Mouse (Mus musculus) brain, embryonic 14.5 days (tissue): ENCODE data around the gene Ndufa13. TPM values are rescaled to one million over a fixed set of nuclear protein-coding genes. Genes with fewer than 3 reads are reported as not detected.

ENCODE experiments used
- DNase-seq: peaks from one replicate; pipeline ENCODE4 v3.0.0-alpha.2; 2011; ENCODE audit warnings: low read depth
- CTCF ChIP-seq: fragments of 200-500 bp; IDR thresholded peaks from 2 replicates; pipeline ENCODE4 v1.5.1; 2012; ENCODE audit warnings: inconsistent platforms, mild to moderate bottlenecking, moderate library complexity, borderline replicate concordance; ENCODE audit not compliant: insufficient read depth, insufficient read length; ENCODE audit errors: extremely low read depth
- POLR2A ChIP-seq: fragments of 200-500 bp; IDR thresholded peaks from 2 replicates; pipeline ENCODE4 v1.6.1; 2012; ENCODE audit warnings: mild to moderate bottlenecking, inconsistent platforms, borderline replicate concordance; ENCODE audit not compliant: poor library complexity, insufficient read depth, insufficient read length, severe bottlenecking; ENCODE audit errors: extremely low read depth
- polyA plus RNA-seq: library from polyadenylated mRNA; depleted of rRNA; stranded (reverse); fragments of >200 nt; gene quantifications from 2 replicates; pipeline ENCODE4 v1.2.3, GENCODE M21; 2012

Ndufa13 gene
- polyA plus RNA-seq, 1 experiment = 84.2 TPM

DNA sequence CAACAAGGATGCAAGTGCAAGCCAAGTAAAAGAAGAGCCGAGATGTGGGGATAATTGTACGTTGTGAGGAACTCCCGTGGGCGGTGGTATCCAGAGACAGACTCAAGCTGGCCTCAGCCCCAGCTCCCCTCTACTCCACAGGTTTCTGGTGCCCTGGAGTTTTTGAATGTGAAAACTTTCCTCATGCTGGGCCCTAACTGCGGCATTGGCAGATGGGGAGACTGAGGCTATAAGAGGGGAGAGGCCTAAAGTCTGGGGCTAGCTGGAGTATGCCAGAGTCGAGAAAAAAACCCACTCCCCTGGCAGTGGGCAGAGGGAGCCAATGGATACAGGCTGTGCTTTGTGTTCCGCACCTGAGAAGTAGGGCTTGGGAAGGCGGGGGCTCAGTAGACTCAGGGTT is 1.7 kb upstream of the Ndufa13 start:
- DNase-seq = no peak
- no peak for TF ChIP-seq POLR2A
- no peak for TF ChIP-seq CTCF

- TF ChIP-seq CTCF = no peak
- peak; percentile 89 for TF ChIP-seq POLR2A
- DNase-seq = peak; percentile 100
Measured at GRCm38 (mm10) chr8:69903063-69903542, 745 bp upstream of the Ndufa13 start.

DNA sequence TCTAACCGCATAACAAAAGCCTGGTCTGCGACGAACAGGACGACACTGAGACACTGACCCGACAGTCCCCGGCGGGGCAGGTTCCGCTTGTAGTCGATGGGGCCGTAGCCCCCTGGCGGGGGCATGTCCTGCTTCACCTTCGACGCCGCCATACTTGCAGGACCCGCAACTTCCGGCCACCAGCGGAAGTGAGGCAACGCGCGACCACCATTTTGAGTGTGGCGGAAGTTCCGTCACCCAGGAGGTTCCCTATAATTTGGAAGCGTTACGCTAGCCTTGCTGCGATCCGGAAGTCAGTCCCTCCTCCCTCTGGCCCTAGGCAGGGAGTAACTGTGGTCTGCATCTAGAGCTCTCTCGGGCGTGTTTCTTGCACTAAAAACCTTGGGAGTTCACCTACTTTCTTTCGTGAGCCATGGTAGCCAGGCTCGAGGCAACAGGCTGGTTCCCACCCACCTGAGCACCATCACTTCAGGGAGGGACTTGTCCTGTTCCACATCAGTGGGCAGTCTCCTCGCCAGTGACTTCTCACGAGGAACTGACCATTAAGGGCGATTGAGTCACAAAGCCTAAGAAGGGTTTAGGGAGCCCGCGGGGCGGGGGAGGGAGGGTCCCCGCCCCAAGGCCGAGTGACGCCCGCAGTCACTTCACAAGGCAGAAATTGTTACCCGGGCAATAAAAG is 735 bp downstream of the Ndufa13 start:
- DNase-seq = peak; percentile 99
- TF ChIP-seq CTCF (peak; percentile 70), POLR2A (peak; percentile 61; the same call in 1 of the 2 replicates)

DNA sequence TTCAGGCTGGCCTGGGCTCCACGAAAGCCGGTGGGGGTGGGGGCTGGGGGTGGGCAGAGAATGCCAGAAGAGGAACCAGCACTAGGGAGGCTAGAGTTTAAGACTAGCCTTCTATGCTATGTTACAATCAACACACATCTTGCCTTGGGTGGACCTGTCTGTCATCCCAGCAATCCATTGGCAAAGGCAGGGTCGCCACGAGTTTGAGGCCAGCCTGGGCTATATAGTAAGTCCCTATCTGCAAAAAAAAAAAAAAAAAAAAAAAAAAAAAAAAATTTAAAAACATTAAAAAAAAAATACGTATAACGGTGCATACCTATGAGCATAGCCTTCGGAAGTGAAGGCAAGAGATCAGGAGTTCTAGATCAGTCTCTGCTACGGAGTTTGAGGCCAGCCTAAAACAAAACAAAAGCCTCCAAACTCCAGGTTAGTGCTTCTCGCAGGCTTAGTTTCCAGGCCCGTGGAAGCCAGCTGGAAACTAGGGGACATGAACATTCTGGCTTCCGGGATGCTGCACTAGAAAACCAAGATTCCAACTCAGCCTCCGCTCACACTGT is 1.4 kb downstream of the Ndufa13 start:
- no peak for TF ChIP-seq POLR2A
- TF ChIP-seq CTCF = no peak

GRCm38 (mm10) chr8:69899876-69900275 is 2.5 kb downstream of the Ndufa13 start:
- no peak for DNase-seq
- TF ChIP-seq CTCF (no peak), POLR2A (no peak)

More for the DNA sequence above, 1.4 kb downstream of the Ndufa13 start:
- no peak for DNase-seq

GRCm38 (mm10) chr8:69897857-69898256 is 4.5 kb downstream of the Ndufa13 start:
- no peak for DNase-seq
- TF ChIP-seq CTCF (no peak), POLR2A (no peak)

GRCm38 (mm10) chr8:69895772-69896451 is 6.4 kb downstream of the Ndufa13 start:
- TF ChIP-seq CTCF (no peak), POLR2A (no peak)
- no peak for DNase-seq

DNA sequence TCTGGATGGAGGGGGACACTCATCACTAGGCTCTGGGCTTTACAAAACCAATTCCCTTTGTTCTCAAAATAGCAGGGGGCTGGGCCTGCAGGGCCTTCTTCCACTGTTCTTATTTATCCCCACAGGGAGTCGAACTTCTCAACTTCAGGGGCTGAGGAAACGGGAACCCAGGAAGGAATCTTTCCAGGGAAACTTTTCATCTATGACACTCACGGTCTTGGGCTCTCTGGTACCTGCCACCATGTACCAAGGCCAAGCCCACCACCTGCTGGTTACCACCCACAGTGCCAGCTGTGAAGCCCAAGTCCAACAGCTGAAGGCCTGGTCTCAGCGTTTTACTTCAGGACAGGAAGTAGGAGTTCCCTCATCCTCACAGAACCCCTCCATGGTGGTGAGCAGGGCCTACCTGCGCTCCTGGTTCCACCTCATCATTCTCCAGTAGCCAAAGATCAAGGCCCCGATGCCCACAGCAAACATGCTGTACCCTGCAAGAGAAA is 7.5 kb downstream of the Ndufa13 start:
- DNase-seq = no peak
- no peak for TF ChIP-seq CTCF
- TF ChIP-seq POLR2A = no peak

GRCm38 (mm10) chr8:69893863-69894262 is 8.5 kb downstream of the Ndufa13 start:
- peak; percentile 67 for DNase-seq
- TF ChIP-seq CTCF = peak; percentile 59
- no peak for TF ChIP-seq POLR2A

- TF ChIP-seq POLR2A (no peak), CTCF (peak; percentile 85)
- DNase-seq = peak; percentile 77
Measured at GRCm38 (mm10) chr8:69890813-69891241, 11.5 kb downstream of the Ndufa13 start.

GRCm38 (mm10) chr8:69888902-69889301 is 13.5 kb downstream of the Ndufa13 start:
- no peak for DNase-seq
- TF ChIP-seq CTCF = no peak
- no peak for TF ChIP-seq POLR2A
